Mouse (Mus musculus) heart, embryonic 10.5 days (tissue): ENCODE measurements at regions not wholly inside any gene's neighbourhood (a gene's known extent, or its start where the extent isn't known, plus 50 kb on each side); places are given as distances from the start of the nearest gene placed in this dataset.

Experiments used
- DNase-seq: peaks from one replicate; pipeline ENCODE4 v3.0.0-alpha.2; 2017; ENCODE audit warnings: low spot score
- H3K27ac ChIP-seq: fragments of 300-500 bp; sonication (generic); 2 replicates; pipeline ENCODE4 v1.5.1; 2016; ENCODE audit warnings: mild to moderate bottlenecking
- H3K27me3 ChIP-seq: fragments of 300-500 bp; sonication (generic); 2 replicates; pipeline ENCODE4 v1.6.1; 2016; ENCODE audit warnings: mild to moderate bottlenecking; ENCODE audit not compliant: poor library complexity, insufficient read depth, severe bottlenecking
- H3K36me3 ChIP-seq: fragments of 300-500 bp; sonication (generic); 2 replicates; pipeline ENCODE4 v1.6.1; 2016; ENCODE audit warnings: mild to moderate bottlenecking, moderate library complexity
- H3K4me1 ChIP-seq: fragments of 300-500 bp; sonication (generic); 2 replicates; pipeline ENCODE4 v1.6.1; 2016; ENCODE audit warnings: mild to moderate bottlenecking
- H3K4me3 ChIP-seq: fragments of 300-500 bp; sonication (generic); 2 replicates; pipeline ENCODE4 v1.5.1; 2016; ENCODE audit warnings: mild to moderate bottlenecking, moderate library complexity
- H3K9me3 ChIP-seq: fragments of 300-500 bp; sonication (generic); 2 replicates; pipeline ENCODE4 v1.6.1; 2016; ENCODE audit warnings: mild to moderate bottlenecking, moderate library complexity
- WGBS: fragments of 180-500 bp; shearing (Covaris S2); methylation state at CpG from one replicate; pipeline ENCODE4 v1.1.7; 2016; 5-methylcytosine and 5-hydroxymethylcytosine counted together

GRCm38 (mm10) chrX:13224902-13225301 is 55.9 kb upstream of the Ddx3x start:
- H3K4me3 ChIP-seq: no peak overlapping the region
- no peak overlapping the region for H3K27ac ChIP-seq
- H3K4me1 ChIP-seq: no peaks in the 10 kb centered on the region
- H3K36me3 ChIP-seq: no peaks in the 10 kb centered on the region
- DNase-seq: no peak
- peaks cover 44% of the 10 kb centered on the region; the same call in 1 of the 2 replicates for H3K27me3 ChIP-seq
- H3K9me3 ChIP-seq: no peaks in the 10 kb centered on the region
- WGBS: 5% methylated on average over 3 of the region's 3 CpGs

- H3K4me3 ChIP-seq: no peak overlapping the region
- H3K9me3 ChIP-seq: no peaks in the 10 kb centered on the region
- H3K27ac ChIP-seq: no peak overlapping the region
- peaks cover 37% of the 10 kb centered on the region; the same call in 1 of the 2 replicates for H3K27me3 ChIP-seq
- 73% methylated on average over 3 of the region's 3 CpGs for WGBS
- no peak for DNase-seq
- no peaks in the 10 kb centered on the region for H3K36me3 ChIP-seq
- 0 out of 2 replicates have a peak, but pooled peaks cover 2% of the 10 kb centered on the region for H3K4me1 ChIP-seq
These were observed 54.3 kb upstream of the Ddx3x start for GRCm38 (mm10) chrX:13226429-13226828.

- H3K27me3 ChIP-seq: peaks cover 23% of the 10 kb centered on the region; the same call in 1 of the 2 replicates
These were observed 50.7 kb upstream of the Ddx3x start for GRCm38 (mm10) chrX:13229891-13230614.

DNA sequence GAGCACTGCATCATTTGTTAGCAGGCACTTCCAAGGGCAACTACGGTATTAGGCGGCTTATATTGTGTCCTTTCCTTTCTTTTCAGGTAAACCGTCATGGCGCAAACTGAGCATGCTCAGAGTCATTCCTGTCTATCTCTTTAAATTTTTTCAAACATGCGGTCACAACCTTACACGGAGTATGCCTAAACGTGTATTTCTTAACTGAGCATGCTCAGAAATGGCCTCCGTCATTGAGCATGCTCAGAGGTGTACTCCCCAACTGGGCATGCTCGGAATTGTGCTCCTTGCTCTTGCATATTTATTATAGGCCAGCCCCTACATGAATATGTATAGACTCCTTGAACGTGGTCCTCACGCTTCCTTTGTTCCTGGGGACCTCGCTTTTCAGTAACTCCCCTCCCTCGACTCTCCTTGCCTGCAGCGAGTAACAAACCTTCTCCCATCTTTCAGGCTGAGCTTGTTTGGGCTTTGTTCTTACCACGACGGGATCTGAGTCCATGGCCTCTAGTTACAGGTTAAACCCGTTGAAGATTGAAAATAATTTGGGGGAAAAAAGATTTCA is 50.1 kb upstream of the Ddx3x start:
- peak overlapping the region; percentile 52 for H3K4me3 ChIP-seq
- peak overlapping the region; percentile 87 for H3K27ac ChIP-seq
- H3K9me3 ChIP-seq: no peaks in the 10 kb centered on the region
- H3K4me1 ChIP-seq: 0 out of 2 replicates have a peak, but pooled peaks cover 3% of the 10 kb centered on the region
- no peaks in the 10 kb centered on the region for H3K36me3 ChIP-seq
- peak; percentile 94 for DNase-seq
- H3K27me3 ChIP-seq: peaks cover 28% of the 10 kb centered on the region; the same call in 1 of the 2 replicates
- 10% methylated on average over 17 of the region's 17 CpGs for WGBS

More at GRCm38 (mm10) chrX:13229891-13230614, 50.7 kb upstream of the Ddx3x start:
- no peaks in the 10 kb centered on the region for H3K36me3 ChIP-seq
- DNase-seq: no peak
- peak overlapping the region; percentile 87 for H3K27ac ChIP-seq
- H3K4me3 ChIP-seq: peak overlapping the region; percentile 52
- 0 out of 2 replicates have a peak, but pooled peaks cover 3% of the 10 kb centered on the region for H3K4me1 ChIP-seq
- 21% methylated on average over 8 of the region's 8 CpGs for WGBS
- H3K9me3 ChIP-seq: no peaks in the 10 kb centered on the region
